Mouse (Mus musculus): ENCODE measurements around the gene H2afb3. TPM values are rescaled to one million over a fixed set of nuclear protein-coding genes. Genes with fewer than 3 reads are reported as not detected.
A peak's percentile ranks its signal among the peaks of the same experiment; 100 is the strongest.
"Not testable (repeated sequence)": the region's sequence is repeated elsewhere in the genome, so short reads cannot be mapped to it uniquely, and the experiment has no call there.

Gene H2afb3
- polyA plus RNA-seq (2014; fragmentation: Nextera tagmentation; extraction: Ambion mirVana), result not detected in 2 replicates

DNA sequence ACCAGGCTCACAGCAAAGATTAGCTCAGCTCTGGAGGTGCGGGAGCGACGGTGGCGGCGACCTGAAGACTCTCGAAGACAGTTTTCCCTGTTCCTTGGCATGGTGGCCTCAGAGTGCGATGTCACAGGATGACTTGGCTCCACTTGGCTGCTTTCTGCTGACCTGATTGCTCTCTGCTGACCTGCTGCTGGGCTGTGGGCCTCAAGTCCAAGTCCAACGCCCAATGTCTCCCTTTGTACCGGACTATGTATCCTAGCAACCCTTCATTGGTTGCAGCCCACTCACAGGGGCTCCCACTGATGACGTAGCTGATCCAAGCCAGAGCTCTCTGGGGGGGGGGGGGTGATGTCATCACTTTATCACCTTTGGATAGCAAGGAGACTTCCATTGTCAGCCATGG lies at the start of gene H2afb3:
Gene H2afb3, minus strand, starts transcription at position 101 of the 400 bp plus-strand sequence.
- H3K27me3 ChIP-seq (replicated peaks; ENCODE audit: control insufficient read depth, insufficient read depth, low read length); H3K4me1 ChIP-seq (ENCODE audit: control insufficient read depth, insufficient read depth, low read length); H3K4me3 ChIP-seq (ENCODE audit: low read depth, low read length); ATAC-seq; H3K9ac ChIP-seq (ENCODE audit: low read length); DNase-seq (ENCODE audit: low spot score); H3K9me3 ChIP-seq (replicated peaks; ENCODE audit: control insufficient read depth, low read length); H3K27ac ChIP-seq (ENCODE audit: low read depth, low read length); H3K4me2 ChIP-seq (ENCODE audit: low read length); H3K36me3 ChIP-seq (ENCODE audit: control insufficient read depth, insufficient read depth, low read length): not testable (repeated sequence)
- 89% methylated on average over 9 of the region's 10 CpGs for WGBS

- ATAC-seq (no peak), DNase-seq (ENCODE audit: low spot score) (peak; percentile 55)
- WGBS, result 52% methylated on average over 2 of the region's 2 CpGs
Measured at GRCm38 (mm10) chrX:120301469-120302175, 11.3 kb downstream of the H2afb3 start.

GRCm38 (mm10) chrX:120292832-120293750 lies 19.8 kb downstream of the H2afb3 start:
- Histone ChIP-seq H3K9ac (ENCODE audit: low read length) (peak overlapping the region; percentile 54), H3K4me1 (ENCODE audit: control insufficient read depth, insufficient read depth, low read length) (no peaks in the 10 kb centered on the region), H3K27me3 (replicated peaks; ENCODE audit: control insufficient read depth, insufficient read depth, low read length) (no peaks in the 10 kb centered on the region), H3K4me2 (ENCODE audit: low read length) (peak overlapping the region; percentile 73), H3K36me3 (ENCODE audit: control insufficient read depth, insufficient read depth, low read length) (no peaks in the 10 kb centered on the region), H3K27ac (ENCODE audit: low read depth, low read length) (no peak overlapping the region), H3K9me3 (replicated peaks; ENCODE audit: control insufficient read depth, low read length) (no peaks in the 10 kb centered on the region), H3K4me3 (ENCODE audit: low read depth, low read length) (peak overlapping the region; percentile 41)
- WGBS, result 12% methylated on average over 29 of the region's 46 CpGs
- peak; percentile 77 for DNase-seq (ENCODE audit: low spot score)
- ATAC-seq, result peak; percentile 76

More at GRCm38 (mm10) chrX:120301469-120302175, 11.3 kb downstream of the H2afb3 start:
- no peak overlapping the region for H3K9ac ChIP-seq (ENCODE audit: low read length)
- H3K9me3 ChIP-seq (replicated peaks; ENCODE audit: control insufficient read depth, low read length), result no peaks in the 10 kb centered on the region
- H3K4me1 ChIP-seq (ENCODE audit: control insufficient read depth, insufficient read depth, low read length), result no peaks in the 10 kb centered on the region
- no peaks in the 10 kb centered on the region for H3K36me3 ChIP-seq (ENCODE audit: control insufficient read depth, insufficient read depth, low read length)
- no peaks in the 10 kb centered on the region for H3K27me3 ChIP-seq (replicated peaks; ENCODE audit: control insufficient read depth, insufficient read depth, low read length)
- no peak overlapping the region for H3K4me2 ChIP-seq (ENCODE audit: low read length)
- H3K4me3 ChIP-seq (ENCODE audit: low read depth, low read length), result no peak overlapping the region
- no peak overlapping the region for H3K27ac ChIP-seq (ENCODE audit: low read depth, low read length)

DNA sequence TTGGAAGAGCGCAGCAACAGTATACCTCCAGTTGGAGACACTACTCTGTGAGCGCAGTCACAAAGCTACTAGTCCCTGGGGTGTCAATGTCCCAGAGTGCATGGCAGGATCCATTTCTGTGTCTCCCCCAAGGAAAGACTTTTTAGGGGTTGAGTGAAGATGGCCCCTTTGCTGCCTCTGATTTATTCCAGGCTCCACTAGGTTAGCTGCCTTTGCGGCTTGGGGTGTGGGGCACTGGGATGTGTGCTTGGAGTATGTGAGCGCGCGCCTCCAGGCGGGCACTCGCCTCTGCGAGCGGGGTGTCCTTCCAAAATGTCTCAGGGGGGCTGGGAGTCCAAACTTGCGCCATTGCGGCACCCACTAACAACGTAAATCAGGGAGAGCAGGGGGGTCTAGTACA lies 21.2 kb downstream of the H2afb3 start:
- WGBS, result 18% methylated on average over 13 of the region's 13 CpGs
- Histone ChIP-seq H3K27me3 (replicated peaks; ENCODE audit: control insufficient read depth, insufficient read depth, low read length) (no peaks in the 10 kb centered on the region), H3K27ac (ENCODE audit: low read depth, low read length) (no peak overlapping the region), H3K9ac (ENCODE audit: low read length) (no peak overlapping the region), H3K4me3 (ENCODE audit: low read depth, low read length) (peak overlapping the region; percentile 41), H3K9me3 (replicated peaks; ENCODE audit: control insufficient read depth, low read length) (no peaks in the 10 kb centered on the region), H3K4me2 (ENCODE audit: low read length) (peak overlapping the region; percentile 73), H3K4me1 (ENCODE audit: control insufficient read depth, insufficient read depth, low read length) (no peaks in the 10 kb centered on the region), H3K36me3 (ENCODE audit: control insufficient read depth, insufficient read depth, low read length) (no peaks in the 10 kb centered on the region)
- DNase-seq (ENCODE audit: low spot score) (peak; percentile 48), ATAC-seq (no peak)

DNA sequence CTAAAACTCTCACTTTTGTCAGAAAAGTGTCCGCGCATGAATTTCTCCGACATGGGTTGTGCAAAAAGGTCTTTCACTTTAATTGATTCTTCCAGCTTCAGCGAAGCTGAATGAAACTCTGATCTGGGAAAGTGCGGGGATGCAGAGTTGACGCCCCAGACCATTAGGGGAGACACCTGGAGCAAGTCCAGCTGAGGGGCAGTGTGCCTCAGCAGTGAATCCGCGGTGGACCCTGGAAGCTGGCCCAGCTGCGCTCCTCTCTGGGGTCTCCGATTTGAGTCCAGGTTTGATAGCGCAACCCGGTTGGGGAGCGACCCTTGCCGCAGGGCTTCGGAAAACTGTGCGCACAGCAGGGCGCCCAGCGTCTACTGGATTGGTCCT lies 22.0 kb downstream of the H2afb3 start:
- H3K27me3 ChIP-seq (replicated peaks; ENCODE audit: control insufficient read depth, insufficient read depth, low read length), result no peaks in the 10 kb centered on the region
- peak overlapping the region; percentile 73 for H3K4me2 ChIP-seq (ENCODE audit: low read length)
- peak overlapping the region; percentile 48; the same call in 1 of the 2 replicates for H3K9ac ChIP-seq (ENCODE audit: low read length)
- DNase-seq (ENCODE audit: low spot score) (no peak), ATAC-seq (no peak)
- 12% methylated on average over 18 of the region's 18 CpGs for WGBS
- H3K9me3 ChIP-seq (replicated peaks; ENCODE audit: control insufficient read depth, low read length), result no peaks in the 10 kb centered on the region
- H3K4me1 ChIP-seq (ENCODE audit: control insufficient read depth, insufficient read depth, low read length), result no peaks in the 10 kb centered on the region
- H3K36me3 ChIP-seq (ENCODE audit: control insufficient read depth, insufficient read depth, low read length), result no peaks in the 10 kb centered on the region
- no peak overlapping the region for H3K27ac ChIP-seq (ENCODE audit: low read depth, low read length)
- H3K4me3 ChIP-seq (ENCODE audit: low read depth, low read length), result peak overlapping the region; percentile 41

GRCm38 (mm10) chrX:120290011-120290899 lies 22.6 kb downstream of the H2afb3 start, which contains the start of gene Pcdh11x:
TSS of gene Pcdh11x (plus strand) at chrX:120290259.
- peak; percentile 82 for ATAC-seq
- WGBS, result 17% methylated on average over 34 of the region's 40 CpGs
- H3K27me3 ChIP-seq (replicated peaks; ENCODE audit: control insufficient read depth, insufficient read depth, low read length), result no peaks in the 10 kb centered on the region
- H3K27ac ChIP-seq (ENCODE audit: low read depth, low read length), result no peak within 1 kb of the TSS
- peak within 1 kb of the TSS; percentile 73 for H3K4me2 ChIP-seq (ENCODE audit: low read length)
- no peaks in the 10 kb centered on the region for H3K36me3 ChIP-seq (ENCODE audit: control insufficient read depth, insufficient read depth, low read length)
- DNase-seq (ENCODE audit: low spot score), result peak; percentile 81
- H3K9me3 ChIP-seq (replicated peaks; ENCODE audit: control insufficient read depth, low read length), result no peaks in the 10 kb centered on the region
- peak within 1 kb of the TSS; percentile 41 for H3K4me3 ChIP-seq (ENCODE audit: low read depth, low read length)
- H3K9ac ChIP-seq (ENCODE audit: low read length), result peak within 1 kb of the TSS; percentile 48
- no peaks in the 10 kb centered on the region for H3K4me1 ChIP-seq (ENCODE audit: control insufficient read depth, insufficient read depth, low read length)

GRCm38 (mm10) chrX:120287502-120287901 lies 25.4 kb downstream of the H2afb3 start:
- no peak overlapping the region for H3K4me3 ChIP-seq (ENCODE audit: low read depth, low read length)
- no peaks in the 10 kb centered on the region for H3K36me3 ChIP-seq (ENCODE audit: control insufficient read depth, insufficient read depth, low read length)
- H3K27me3 ChIP-seq (replicated peaks; ENCODE audit: control insufficient read depth, insufficient read depth, low read length), result no peaks in the 10 kb centered on the region
- ATAC-seq (no peak), DNase-seq (ENCODE audit: low spot score) (peak; percentile 42)
- H3K4me2 ChIP-seq (ENCODE audit: low read length), result no peak overlapping the region
- no peak overlapping the region for H3K9ac ChIP-seq (ENCODE audit: low read length)
- no peaks in the 10 kb centered on the region for H3K9me3 ChIP-seq (replicated peaks; ENCODE audit: control insufficient read depth, low read length)
- 6% methylated on average over 1 of the region's 1 CpGs for WGBS
- H3K4me1 ChIP-seq (ENCODE audit: control insufficient read depth, insufficient read depth, low read length), result no peaks in the 10 kb centered on the region
- no peak overlapping the region for H3K27ac ChIP-seq (ENCODE audit: low read depth, low read length)

DNA sequence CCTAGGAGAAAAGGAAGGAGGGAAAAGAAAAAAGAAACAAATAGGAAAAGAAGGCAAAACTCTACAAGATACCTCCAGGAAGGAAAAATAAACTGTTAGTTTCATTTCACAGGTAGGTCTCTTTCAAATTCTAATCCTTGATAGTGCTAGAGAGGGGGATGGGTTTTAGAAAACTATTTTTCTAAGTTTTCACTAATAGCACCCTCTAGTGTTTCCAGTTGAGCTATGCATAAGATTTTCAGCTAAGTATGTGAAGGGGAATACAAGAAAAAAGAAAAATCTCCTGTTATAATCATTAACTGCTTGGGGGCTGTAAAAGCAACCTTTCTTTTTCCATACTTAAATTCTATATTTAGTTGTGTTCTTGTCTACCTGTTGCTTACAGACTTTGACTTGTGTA lies 27.4 kb downstream of the H2afb3 start:
- no peaks in the 10 kb centered on the region for H3K27me3 ChIP-seq (replicated peaks; ENCODE audit: control insufficient read depth, insufficient read depth, low read length)
- ATAC-seq (no peak), DNase-seq (ENCODE audit: low spot score) (peak; percentile 56)
- no peak overlapping the region for H3K9ac ChIP-seq (ENCODE audit: low read length)
- H3K9me3 ChIP-seq (replicated peaks; ENCODE audit: control insufficient read depth, low read length), result no peaks in the 10 kb centered on the region
- no peaks in the 10 kb centered on the region for H3K36me3 ChIP-seq (ENCODE audit: control insufficient read depth, insufficient read depth, low read length)
- no peaks in the 10 kb centered on the region for H3K4me1 ChIP-seq (ENCODE audit: control insufficient read depth, insufficient read depth, low read length)
- H3K4me3 ChIP-seq (ENCODE audit: low read depth, low read length), result no peak overlapping the region
- no peak overlapping the region for H3K27ac ChIP-seq (ENCODE audit: low read depth, low read length)
- H3K4me2 ChIP-seq (ENCODE audit: low read length), result no peak overlapping the region
